Mouse (Mus musculus) lung, postnatal 25 days (tissue): ENCODE results near the gene Rint1.
"Not testable (repeated sequence)": the region's sequence is repeated elsewhere in the genome, so short reads cannot be mapped to it uniquely, and the experiment has no call there.

Experiments used
- DNase-seq: peaks from one replicate; pipeline ENCODE4 v3.0.0; 2022; ENCODE audit warnings: low spot score

Rint1 gene

GRCm38 (mm10) chr5:23826321-23827004 is 39.0 kb downstream of the Rint1 start:
- peak; percentile 61 for DNase-seq

DNA sequence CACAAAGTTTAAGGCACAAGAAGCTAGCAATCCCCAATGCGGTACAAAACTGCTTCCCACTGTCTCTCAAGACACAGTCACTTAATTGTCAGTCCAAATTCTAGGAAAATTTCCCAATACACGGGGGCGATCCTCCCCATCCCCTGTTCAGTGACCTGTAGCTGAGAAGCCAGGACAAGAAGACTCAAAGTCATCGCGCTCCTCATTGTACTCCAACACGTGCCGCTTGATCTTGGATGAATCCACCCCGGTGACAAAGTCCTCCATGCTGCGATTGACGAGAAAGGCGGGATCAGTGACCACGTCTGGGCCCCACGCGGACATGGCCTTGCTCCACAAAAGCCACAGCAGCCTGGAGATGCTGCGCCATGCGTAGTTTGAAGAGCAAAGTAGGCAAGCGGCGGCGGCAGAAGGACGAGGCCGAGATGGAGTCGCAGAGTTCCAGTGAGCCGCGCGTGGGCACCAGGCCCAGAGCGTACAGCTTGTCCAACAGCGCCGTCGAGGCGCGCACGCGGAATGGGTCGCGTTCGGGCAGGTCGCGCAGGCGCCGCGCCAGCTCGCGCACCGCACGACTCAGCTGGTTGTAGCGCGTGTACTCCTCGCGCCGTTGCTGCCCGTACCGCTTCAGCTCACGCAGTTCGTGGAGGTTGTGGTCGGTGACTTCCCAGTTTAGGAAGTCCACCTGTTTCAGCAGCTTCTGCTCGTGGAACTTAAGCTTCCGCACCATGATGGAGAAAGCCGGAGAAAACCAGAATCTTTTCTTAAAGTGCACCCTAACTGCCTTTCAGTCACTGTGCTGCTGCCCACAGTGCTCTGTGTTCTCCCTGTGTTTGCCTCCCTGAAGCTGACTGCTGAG is 43.6 kb downstream of the Rint1 start:
- no peak for DNase-seq

DNA sequence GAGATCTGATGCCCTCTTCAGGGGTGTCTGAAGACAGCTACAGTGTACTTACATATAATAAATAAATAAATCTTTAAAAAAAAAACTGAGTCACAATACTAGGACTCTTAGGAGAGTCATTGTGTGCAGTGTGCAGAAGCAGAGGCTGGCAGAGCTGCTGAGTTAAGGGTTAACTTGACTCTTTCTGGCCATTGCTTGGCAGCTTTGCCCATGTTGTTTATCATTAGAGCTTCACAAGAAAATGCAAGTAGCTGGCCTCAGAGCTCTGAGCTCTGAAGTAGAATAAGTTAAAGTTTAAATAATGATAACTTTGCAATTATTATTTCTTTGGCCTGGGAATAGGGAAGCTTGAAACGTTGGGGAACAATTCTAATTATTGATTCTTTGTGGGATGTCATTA is 48.2 kb downstream of the Rint1 start:
- not testable (repeated sequence) for DNase-seq

GRCm38 (mm10) chr5:23838158-23838557 is 50.6 kb downstream of the Rint1 start:
- DNase-seq, result no peak

DNA sequence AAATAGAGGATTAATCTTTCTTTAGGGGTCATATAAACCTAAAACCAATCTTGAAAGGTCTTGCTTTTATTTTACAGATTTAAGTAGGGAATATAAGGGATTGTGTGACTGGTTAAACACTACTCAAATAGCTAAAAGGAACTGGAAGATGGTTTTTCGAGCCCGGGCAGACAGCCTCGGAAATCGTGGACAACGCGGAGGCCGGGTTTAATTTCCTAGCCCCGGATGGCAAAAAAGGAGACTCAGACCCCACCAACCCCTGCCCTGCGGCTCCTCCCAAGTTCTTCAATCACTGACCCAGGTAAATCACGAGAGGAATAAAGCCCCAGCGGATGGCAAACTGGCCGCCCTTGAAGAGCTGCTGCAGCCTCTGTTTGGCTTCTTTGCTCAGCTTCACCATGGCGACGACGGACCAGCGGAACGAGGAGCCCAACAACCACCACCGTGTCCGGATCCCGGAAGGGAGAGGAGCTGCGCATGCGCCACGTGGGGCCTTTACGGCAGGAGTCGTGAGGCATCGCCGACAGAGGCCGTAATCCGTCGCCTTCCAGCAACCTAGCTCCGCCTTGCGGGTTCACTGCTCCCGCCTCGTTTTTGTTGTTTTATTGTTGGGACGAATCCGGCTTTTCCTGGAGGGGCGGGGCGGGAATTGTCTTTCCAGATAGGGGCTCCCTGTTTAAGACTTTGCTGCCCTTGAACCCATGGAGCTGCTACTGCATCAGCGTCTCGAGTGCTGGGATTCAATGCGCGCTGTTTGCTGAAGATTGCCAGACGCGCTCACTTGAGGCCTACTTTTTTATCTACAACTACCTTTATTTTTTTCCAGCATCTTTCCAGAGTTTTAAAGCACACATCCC is 56.4 kb downstream of the Rint1 start, which contains the start of gene Tomm7:
TSS of gene Tomm7 (minus strand) at position 488 of the 857 bp plus-strand sequence.
- DNase-seq, result peak; percentile 98

DNA sequence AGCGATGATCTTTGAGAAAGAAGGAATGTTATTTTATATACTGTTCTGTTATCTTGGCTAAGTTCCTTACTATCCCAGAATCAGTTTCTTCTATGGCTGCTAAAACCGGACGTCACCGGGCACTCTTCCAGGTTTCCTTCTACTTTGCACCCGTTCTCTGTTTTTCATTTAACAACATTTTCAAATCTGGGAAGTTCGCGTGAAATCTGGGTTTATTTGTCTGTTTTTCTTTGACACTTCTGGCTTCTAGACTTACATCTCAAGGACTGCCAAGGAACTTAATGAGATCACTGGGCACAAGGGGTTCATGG is 57.0 kb downstream of the Rint1 start:
- DNase-seq, result peak; percentile 31

DNA sequence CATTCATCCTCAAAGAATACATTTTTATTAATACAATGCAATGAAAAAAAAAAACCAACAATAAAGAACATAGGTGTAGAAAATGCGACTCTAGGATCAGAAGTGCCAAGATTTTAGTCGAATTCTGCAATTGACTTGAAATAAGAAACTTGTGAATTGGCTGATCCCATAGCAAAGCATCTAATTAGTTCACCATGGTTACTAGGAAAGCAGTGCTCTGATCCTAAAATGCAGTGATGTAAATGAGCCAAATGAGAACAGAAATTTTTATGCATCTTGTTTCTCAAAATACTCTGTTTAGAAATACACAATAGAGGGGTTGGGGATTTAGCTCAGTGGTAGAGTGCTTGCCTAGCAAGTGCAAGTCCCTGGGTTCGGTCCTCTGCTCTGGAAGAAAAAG is 57.6 kb downstream of the Rint1 start:
- DNase-seq, result no peak

DNA sequence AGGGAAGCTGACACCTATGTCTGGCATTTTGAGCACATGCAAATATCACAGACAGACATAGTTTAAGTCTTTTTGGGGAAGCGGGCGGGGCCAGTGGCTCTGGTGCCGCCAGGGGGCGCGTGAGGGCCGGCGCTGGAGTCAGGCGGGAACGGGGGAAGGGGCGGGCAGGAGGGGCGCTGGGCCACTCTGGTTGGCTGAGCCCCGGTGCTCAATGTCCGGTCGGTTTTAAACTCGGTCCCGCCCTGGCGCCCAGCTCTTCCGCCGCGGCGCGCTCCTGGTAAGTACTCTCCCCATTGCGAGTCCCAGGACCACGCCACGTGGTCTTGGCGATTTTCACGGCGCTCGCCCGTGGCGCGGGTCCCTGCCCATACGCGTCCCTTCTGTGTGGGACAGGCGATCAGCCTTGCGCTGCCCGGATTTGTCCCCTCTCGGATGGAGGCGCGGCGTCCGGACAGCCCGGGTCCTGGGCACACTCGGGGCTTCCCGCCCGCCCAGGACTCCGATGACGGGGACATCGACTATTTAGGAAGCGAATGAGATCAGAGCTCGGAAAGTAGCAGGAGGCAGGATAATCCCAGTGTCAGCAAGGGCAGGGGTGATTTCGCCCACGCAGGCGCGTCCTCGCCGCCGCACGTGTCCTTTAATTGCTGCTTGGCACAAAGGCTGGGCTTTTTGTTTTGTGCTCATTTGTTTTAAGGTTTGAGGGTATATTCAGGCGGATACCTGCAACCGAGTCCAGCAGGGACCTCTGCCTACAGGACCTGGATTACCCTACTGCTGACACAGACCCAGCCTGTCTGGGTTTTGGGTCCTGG is 63.0 kb downstream of the Rint1 start:
- DNase-seq, result peak; percentile 91

DNA sequence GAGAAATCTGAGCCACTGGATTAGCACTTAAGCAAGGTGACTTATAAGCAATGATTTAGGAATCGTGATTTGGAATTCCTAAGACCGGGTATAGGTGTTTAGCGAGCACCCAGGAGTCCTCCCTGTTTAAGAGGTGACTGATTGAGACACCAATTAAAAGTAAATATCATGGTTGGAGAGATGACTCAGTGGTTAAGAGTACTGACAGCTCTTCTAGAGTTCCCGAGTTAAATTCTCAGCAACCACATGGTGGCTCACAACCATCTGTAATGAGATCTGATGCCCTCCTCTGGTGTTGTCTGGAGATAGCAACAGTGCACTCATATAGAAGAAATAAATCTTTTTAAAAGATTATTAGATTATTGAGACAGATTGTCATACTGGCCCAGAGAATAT is 63.6 kb downstream of the Rint1 start:
- DNase-seq, result not testable (repeated sequence)

GRCm38 (mm10) chr5:23852916-23853315 is 65.4 kb downstream of the Rint1 start:
- DNase-seq, result not testable (repeated sequence)

DNA sequence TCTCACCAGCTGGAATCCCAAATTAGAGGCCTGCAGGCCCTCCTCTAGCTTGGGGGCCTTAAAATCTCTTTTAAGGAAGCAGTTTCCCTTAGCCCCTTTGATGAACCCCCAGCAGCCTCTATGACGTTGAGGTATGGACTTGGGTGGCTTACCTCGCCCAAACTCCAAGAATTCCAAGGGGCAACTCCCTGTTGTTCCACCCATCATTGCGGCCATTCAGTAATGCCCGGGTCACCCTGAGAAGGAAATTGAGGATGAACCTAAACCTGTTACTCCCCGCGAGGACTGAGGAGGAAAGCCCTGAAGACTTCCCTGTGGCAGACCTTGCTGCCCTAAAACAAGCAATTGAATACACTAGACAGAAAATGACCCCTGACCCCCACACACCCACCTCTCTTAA is 68.0 kb downstream of the Rint1 start:
- DNase-seq, result no peak

DNA sequence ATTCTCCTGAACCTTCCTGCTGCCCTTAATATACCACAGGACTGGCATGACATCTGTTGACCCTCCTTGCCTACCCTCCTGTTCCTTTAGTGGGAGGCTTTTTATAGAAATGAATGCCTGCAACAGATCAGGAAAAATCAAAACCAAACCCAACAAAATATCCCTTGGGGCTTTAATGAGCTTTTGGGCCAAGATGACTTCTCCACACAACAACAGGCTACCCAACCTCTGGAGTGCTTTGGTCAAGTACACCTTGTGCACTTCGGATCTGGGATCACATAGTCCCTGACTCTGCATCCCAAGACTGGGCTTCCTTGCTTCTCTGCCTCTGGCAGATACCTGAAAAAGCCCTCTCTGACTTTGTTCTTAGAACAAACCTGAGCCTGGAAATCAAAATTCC is 68.7 kb downstream of the Rint1 start:
- DNase-seq, result no peak

- DNase-seq, result no peak
Measured at GRCm38 (mm10) chr5:23857189-23857588, 69.7 kb downstream of the Rint1 start.

DNA sequence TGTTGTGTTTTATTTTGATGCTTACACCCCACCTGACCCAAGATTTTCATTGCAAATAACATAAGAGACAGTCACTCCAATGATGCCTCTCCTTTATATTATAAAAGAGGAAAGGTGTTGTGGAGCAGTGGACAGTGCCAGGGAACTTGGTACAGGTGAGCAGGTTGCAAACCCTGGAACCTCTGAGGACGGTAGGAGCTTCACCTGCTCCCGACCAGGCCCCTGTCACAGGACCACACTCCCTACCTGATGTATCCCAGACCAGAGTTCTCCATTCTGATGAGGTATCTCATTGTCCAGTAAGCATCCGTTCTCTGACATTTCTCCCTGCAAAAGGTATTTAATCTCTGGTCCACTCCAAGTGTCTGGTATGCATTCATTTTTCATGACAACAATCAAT is 70.5 kb downstream of the Rint1 start:
- no peak for DNase-seq

DNA sequence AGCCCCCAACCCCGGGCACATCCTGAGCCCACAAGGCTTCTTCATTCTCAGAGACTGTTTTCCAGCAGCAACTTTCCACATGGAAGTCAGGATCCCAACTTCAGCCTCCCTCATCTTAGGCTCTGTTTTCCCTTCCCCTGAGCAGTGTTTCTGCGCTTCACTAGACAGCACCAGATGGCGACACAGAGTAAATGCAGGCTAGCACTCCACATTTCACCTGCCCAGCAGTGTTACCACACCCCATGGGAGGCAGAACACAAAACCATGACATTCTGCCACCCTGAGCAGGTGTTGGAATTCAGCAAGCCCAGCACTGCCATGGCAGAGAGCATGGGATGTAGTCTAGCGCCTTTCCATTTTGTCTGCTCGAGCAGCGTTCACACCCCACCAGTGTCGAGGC is 71.1 kb downstream of the Rint1 start:
- no peak for DNase-seq

GRCm38 (mm10) chr5:23859087-23859718 is 71.7 kb downstream of the Rint1 start:
- no peak for DNase-seq

DNA sequence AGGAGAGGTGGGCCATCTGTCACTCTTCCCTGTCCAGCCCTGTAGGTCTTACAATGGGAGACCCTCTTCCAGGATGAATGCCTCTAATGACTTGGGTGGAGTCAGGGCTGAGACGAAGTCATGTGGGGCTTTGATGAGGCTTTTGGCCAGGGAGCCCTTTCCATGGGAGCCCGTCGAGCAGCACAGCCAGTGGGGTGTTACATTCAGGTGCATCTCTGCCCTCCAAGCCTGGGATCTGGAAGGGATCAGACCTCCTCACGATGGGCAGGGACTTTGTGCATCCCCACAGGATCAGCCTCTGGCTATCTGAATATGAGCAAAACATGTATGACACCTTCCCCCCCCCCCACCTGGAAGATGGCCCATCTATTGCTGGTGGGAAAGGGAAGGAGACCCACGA is 72.4 kb downstream of the Rint1 start:
- no peak for DNase-seq

GRCm38 (mm10) chr5:23861721-23862120 is 74.2 kb downstream of the Rint1 start:
- no peak for DNase-seq

DNA sequence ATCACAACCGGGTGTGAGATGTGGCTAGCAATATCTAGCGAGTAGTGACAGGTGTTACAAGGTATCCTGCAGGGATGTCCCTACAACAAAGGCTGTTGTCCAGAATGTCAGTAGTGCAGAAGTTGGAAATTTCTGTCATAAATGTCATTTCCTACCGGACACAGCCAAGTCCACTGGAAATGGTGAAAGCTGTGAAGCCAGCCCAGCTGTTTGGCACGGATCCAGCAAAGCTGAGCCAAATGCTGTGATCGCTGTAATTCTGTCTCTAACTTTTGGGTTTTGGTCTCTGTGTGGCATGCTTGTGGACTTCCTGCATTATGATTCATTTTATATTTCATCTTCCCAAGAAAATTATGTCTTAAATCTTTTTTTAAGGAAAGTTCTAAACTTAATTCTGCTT is 74.8 kb downstream of the Rint1 start:
- peak; percentile 32 for DNase-seq

DNA sequence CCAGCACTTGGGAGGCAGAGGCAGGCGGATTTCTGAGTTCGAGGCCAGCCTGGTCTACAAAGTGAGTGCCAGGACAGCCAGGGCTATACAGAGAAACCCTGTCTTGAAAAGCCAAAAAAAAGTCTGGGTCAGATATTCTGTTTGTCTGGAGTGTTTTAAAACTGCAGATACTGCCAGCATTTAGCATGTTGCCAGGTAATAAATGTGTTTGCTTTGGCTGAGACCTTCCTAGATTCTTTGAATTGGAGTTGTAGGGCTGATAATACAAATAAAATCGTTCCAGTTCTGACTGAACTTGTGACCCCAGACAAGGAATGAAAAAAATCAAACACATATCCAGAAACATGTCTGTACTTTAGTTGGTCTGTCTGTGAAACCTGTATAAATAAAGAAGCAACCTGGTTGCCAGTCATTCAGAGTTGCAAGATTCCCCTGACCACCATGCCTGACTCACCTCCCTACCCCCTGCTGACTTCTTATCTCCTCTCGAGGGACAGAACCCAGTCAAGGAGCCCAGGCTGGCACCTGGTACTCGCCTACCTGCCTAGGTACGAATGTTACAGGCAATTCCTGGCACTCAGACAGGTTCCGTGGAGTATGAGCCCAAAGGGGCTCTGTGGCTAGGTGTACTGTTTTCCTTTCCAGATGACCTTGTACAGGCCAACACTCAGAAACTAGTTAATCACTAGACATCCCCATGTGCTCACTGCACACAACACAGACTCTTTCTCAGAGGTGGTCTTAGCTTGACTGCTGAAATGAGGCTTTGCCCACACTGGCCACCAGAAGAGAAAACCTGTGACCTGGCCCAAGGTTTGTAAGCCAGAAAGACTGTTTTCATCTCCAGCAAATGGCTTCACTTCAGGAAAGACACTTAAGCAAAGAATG is 75.9 kb downstream of the Rint1 start:
- DNase-seq, result peak; percentile 39
